Mouse (Mus musculus) embryonic facial prominence, embryonic 13.5 days (tissue): ENCODE data around the gene Myo16. TPM values are rescaled to one million over a fixed set of nuclear protein-coding genes. Genes with fewer than 3 reads are reported as not detected.

Source experiments
- ATAC-seq: fragments of 200-750 bp; cut with Nextera tagmentation; 2 replicates; pipeline ENCODE4 v1.8.0; 2017; ENCODE audit warnings: low read depth; ENCODE audit not compliant: insufficient number of reproducible peaks, insufficient read depth, low FRiP score, low TSS enrichment
- H3K27ac ChIP-seq: fragments of 300-500 bp; sonication (generic); 2 replicates; pipeline ENCODE4 v1.5.1; 2015; ENCODE audit warnings: moderate library complexity, mild to moderate bottlenecking, inconsistent platforms
- H3K27me3 ChIP-seq: fragments of 300-500 bp; sonication (generic); 2 replicates; pipeline ENCODE4 v1.6.1; 2015; ENCODE audit warnings: mild to moderate bottlenecking, inconsistent platforms
- H3K36me3 ChIP-seq: fragments of 300-500 bp; sonication (generic); 2 replicates; pipeline ENCODE4 v1.6.1; 2015; ENCODE audit warnings: mild to moderate bottlenecking, inconsistent platforms
- H3K4me1 ChIP-seq: fragments of 300-500 bp; sonication (generic); 2 replicates; pipeline ENCODE4 v1.6.1; 2015; ENCODE audit warnings: inconsistent platforms
- H3K4me2 ChIP-seq: fragments of 300-500 bp; sonication (generic); 2 replicates; pipeline ENCODE4 v1.6.1; 2015; ENCODE audit warnings: moderate library complexity, mild to moderate bottlenecking, inconsistent platforms
- H3K4me3 ChIP-seq: fragments of 300-500 bp; sonication (generic); 2 replicates; pipeline ENCODE4 v1.5.1; 2015; ENCODE audit warnings: mild to moderate bottlenecking, inconsistent platforms
- H3K9ac ChIP-seq: fragments of 300-500 bp; sonication (generic); 2 replicates; pipeline ENCODE4 v1.6.1; 2015; ENCODE audit warnings: mild to moderate bottlenecking, inconsistent platforms
- H3K9me3 ChIP-seq: fragments of 300-500 bp; sonication (generic); 2 replicates; pipeline ENCODE4 v1.6.1; 2016; ENCODE audit warnings: inconsistent platforms
- WGBS: fragments of 180-500 bp; shearing (Covaris S2); methylation state at CpG from one replicate; pipeline ENCODE4 v1.1.7; 2015; ENCODE audit warnings: mixed read lengths; 5-methylcytosine and 5-hydroxymethylcytosine counted together
- polyA plus RNA-seq: library from polyadenylated mRNA; unstranded; fragments of >200 nt; fragmentation: Nextera tagmentation; extraction: Ambion mirVana; gene quantifications from 2 replicates; pipeline ENCODE4 v1.2.1, GENCODE M21; 2015

Gene Myo16
- polyA plus RNA-seq, 1 experiment from 2014 or later = 0.46 TPM

DNA sequence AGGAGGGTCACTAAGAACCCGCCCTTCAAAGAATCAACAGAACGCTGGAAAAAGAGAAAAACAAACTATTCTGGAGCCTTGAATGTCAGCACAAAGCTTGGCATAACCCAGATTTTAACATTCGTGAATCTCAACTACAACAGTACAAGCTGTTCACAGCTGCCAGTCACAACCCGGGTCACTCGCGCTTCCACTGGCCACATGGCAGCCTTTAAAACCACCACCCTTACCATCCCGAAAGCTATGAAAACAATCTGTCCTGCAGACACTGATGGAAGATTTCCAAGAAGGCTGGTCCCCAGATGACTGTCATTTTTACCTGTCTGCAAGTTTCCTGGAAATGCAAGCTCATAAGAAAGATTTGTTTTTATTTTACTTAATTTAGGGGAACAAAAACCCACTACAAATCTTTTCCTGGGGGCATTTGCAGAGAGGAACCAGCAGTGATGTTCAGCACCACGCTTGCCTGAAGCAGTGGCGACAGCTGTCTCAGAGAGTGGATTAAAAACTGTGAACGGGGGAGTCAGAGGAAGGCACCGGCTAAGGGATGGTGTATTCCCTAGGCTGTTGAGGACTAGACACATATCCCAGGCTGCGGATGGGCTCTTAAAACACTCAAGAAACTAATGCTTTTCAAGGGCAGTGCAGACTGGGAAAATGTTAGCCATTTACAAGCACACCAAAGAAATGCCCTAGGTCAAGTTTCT, 154.2 kb downstream of the Myo16 start:
- Histone ChIP-seq H3K9me3 (no peaks in the 10 kb centered on the region), H3K4me2 (no peak overlapping the region), H3K27me3 (no peaks in the 10 kb centered on the region), H3K9ac (no peak overlapping the region), H3K36me3 (no peaks in the 10 kb centered on the region), H3K4me1 (peaks cover 9% of the 10 kb centered on the region; the same call in 1 of the 2 replicates), H3K27ac (no peak overlapping the region), H3K4me3 (no peak overlapping the region)
- no peak for ATAC-seq
- 49% methylated on average over 12 of the region's 12 CpGs for WGBS

DNA sequence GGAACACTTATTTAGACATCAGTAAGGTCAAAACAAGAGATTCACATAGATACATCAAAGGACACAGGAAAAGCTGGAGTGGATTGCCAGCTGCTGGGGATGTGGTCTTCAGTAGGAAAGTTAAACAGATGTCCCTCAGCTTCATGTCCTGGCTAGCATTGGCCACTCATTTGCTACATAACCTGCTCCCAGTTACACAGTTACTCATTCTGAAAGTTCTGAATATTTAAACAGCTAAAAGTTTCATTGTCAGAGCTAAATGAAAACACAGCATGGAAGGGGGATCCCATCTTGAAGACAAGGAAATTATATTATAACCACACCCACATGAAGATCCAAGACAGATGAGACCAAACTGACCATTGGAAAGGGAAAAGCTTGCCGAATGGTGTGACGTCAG, 156.8 kb downstream of the Myo16 start:
- WGBS = 82% methylated on average over 2 of the region's 2 CpGs
- ATAC-seq = no peak

DNA sequence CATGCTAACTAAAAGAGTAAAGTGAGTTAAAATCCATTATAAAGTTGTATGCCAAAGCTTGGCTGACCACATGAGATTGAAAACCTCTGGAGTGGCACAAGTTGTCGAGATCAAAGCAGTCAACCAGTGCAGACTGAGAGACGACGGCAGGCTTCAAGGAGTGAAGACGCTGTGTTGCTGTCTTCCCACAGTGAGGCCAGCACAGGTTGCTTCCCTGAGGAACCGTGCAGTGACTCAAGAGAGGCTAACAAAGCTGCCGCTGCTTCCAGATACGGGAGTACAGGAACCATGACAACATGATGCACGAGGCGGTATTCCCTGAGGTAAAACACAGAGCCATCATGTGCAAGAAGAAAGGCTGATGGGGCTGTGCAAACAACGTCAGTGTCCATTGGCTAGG, 158.6 kb downstream of the Myo16 start:
- Histone ChIP-seq H3K36me3 (no peaks in the 10 kb centered on the region), H3K27me3 (no peaks in the 10 kb centered on the region), H3K9ac (no peak overlapping the region), H3K4me3 (no peak overlapping the region), H3K9me3 (no peaks in the 10 kb centered on the region), H3K4me2 (no peak overlapping the region), H3K4me1 (peaks cover 7% of the 10 kb centered on the region), H3K27ac (no peak overlapping the region)
- WGBS = 76% methylated on average over 10 of the region's 10 CpGs
- ATAC-seq = no peak

More for the DNA sequence above, 156.8 kb downstream of the Myo16 start:
- Histone ChIP-seq H3K9ac (no peak overlapping the region), H3K36me3 (no peaks in the 10 kb centered on the region), H3K4me2 (no peak overlapping the region), H3K27me3 (no peaks in the 10 kb centered on the region), H3K4me3 (no peak overlapping the region), H3K4me1 (peaks cover 5% of the 10 kb centered on the region; the same call in 1 of the 2 replicates), H3K27ac (no peak overlapping the region), H3K9me3 (no peaks in the 10 kb centered on the region)

DNA sequence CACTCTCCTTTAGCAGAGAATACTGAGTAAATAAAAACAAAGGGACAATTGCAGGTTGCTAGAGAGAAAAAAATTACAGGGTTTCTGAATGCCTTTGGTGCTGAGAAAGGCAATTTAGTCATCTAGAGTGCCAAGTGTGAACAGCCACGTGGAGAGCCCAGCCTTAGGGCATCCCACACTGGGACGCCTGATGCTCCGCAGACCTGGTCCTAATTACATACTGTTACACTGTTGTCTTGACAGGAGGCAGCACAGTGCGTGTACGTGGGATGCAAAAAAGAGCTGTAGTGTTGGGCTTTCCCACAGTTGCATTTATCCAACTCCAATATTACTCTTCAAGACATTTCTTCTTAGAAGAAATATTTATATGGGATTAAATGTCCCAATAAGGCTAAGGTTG, 162.5 kb downstream of the Myo16 start:
- Histone ChIP-seq H3K36me3 (no peaks in the 10 kb centered on the region), H3K27me3 (no peaks in the 10 kb centered on the region), H3K4me3 (no peak overlapping the region), H3K4me1 (peaks cover 2% of the 10 kb centered on the region; the same call in 1 of the 2 replicates), H3K9me3 (no peaks in the 10 kb centered on the region), H3K9ac (no peak overlapping the region), H3K4me2 (no peak overlapping the region), H3K27ac (no peak overlapping the region)
- 18% methylated on average over 5 of the region's 5 CpGs for WGBS
- ATAC-seq = no peak

DNA sequence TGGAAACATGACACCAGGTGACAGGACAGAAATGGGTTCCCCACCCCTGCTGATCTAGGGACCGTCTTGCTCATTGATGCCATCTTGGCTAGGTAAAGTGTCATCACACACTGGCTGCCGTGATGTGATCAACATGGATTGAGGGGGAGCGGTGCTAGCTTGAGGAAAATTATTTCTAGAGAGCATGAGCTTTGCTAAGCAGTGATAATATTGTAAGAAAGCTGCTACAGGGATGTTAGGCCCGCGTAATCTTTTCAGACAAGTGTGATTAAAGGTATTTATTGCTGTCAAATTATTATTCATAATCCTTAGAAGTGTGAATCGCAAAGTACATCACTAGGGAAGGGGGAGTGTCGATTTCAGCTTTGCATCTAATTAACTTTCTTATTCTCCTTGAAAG, 164.4 kb downstream of the Myo16 start:
- 79% methylated on average over 7 of the region's 7 CpGs for WGBS
- H3K9ac ChIP-seq = no peak overlapping the region
- no peak for ATAC-seq
- H3K36me3 ChIP-seq = no peaks in the 10 kb centered on the region
- H3K4me2 ChIP-seq = no peak overlapping the region
- no peak overlapping the region for H3K4me3 ChIP-seq
- H3K9me3 ChIP-seq = no peaks in the 10 kb centered on the region
- H3K27ac ChIP-seq = no peak overlapping the region
- peaks cover 2% of the 10 kb centered on the region; the same call in 1 of the 2 replicates for H3K4me1 ChIP-seq
- H3K27me3 ChIP-seq = no peaks in the 10 kb centered on the region

DNA sequence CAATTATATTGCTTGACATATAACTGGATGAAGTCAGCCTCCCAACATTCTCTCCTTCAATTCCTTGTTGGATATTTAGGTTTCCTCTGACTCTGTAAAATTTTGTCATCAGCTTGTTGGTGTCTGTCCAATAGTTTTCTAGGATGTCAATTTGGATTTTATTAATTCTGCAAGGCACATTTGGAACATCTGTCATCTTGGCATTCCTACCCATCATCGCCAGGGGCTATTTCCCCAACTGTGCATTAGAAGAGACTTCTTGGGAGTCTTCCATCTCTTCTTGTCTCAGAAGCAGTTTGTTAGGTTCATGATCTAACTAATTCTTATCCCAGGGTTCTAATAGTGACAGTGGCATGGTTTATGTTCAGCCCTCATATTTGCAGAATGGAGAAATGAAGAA, 196.7 kb downstream of the Myo16 start:
- H3K4me2 ChIP-seq = no peak overlapping the region
- no peak overlapping the region for H3K9ac ChIP-seq
- no peaks in the 10 kb centered on the region for H3K27me3 ChIP-seq
- no peak overlapping the region for H3K4me3 ChIP-seq
- 0 out of 2 replicates have a peak, but pooled peaks cover 2% of the 10 kb centered on the region for H3K4me1 ChIP-seq
- ATAC-seq = no peak
- no peaks in the 10 kb centered on the region for H3K36me3 ChIP-seq
- no peak overlapping the region for H3K27ac ChIP-seq
- no peaks in the 10 kb centered on the region; the same call in 1 of the 2 replicates for H3K9me3 ChIP-seq
- 76% methylated on average over 1 of the region's 1 CpGs for WGBS

DNA sequence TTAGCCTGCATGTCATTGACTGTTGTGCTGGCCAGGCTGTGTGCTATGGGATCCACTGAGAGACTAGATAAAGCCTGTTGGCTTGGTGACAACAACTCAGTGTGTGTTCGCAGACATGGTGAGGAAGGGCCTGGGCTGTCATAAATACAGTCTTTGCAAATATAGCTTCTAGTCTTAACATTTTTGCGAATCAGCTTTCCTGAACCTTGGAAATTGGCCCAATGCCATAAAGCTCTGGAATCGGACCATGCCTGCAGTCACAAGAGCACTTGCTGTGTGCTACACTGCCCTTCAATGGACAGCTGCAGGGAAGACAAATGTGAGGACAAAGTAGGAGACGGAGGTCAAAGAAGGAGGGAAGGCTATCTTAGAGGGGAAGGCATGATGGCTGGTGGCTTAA, 205.0 kb downstream of the Myo16 start:
- 84% methylated on average over 4 of the region's 4 CpGs for WGBS
- Histone ChIP-seq H3K4me2 (no peak overlapping the region), H3K4me3 (no peak overlapping the region), H3K27ac (no peak overlapping the region), H3K9ac (no peak overlapping the region), H3K36me3 (no peaks in the 10 kb centered on the region), H3K27me3 (no peaks in the 10 kb centered on the region; the same call in 1 of the 2 replicates), H3K9me3 (no peaks in the 10 kb centered on the region), H3K4me1 (no peaks in the 10 kb centered on the region)
- ATAC-seq = no peak

DNA sequence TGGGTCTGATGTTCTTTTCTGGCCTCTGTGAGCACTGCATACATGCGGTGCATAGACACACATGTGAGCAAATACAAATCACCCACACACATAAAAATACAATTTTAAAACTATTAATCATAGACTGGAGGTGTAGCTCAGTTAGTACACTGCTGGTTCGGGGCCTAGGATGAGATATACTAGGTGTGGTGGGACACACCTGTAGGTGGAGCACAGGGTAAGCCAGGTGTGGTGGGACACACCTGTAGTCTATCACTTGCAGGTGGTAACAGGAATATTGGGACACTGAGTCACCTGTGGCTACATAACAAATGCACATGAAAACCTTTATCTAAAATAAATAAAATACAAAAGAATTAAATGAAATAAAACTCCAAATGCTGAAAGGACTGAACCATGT, 209.2 kb downstream of the Myo16 start:
- Histone ChIP-seq H3K27ac (no peak overlapping the region), H3K9ac (no peak overlapping the region), H3K4me2 (no peak overlapping the region), H3K4me1 (no peaks in the 10 kb centered on the region), H3K4me3 (no peak overlapping the region), H3K9me3 (no peaks in the 10 kb centered on the region), H3K27me3 (no peaks in the 10 kb centered on the region; the same call in 1 of the 2 replicates), H3K36me3 (no peaks in the 10 kb centered on the region)
- ATAC-seq = no peak
- 89% methylated on average over 2 of the region's 2 CpGs for WGBS

DNA sequence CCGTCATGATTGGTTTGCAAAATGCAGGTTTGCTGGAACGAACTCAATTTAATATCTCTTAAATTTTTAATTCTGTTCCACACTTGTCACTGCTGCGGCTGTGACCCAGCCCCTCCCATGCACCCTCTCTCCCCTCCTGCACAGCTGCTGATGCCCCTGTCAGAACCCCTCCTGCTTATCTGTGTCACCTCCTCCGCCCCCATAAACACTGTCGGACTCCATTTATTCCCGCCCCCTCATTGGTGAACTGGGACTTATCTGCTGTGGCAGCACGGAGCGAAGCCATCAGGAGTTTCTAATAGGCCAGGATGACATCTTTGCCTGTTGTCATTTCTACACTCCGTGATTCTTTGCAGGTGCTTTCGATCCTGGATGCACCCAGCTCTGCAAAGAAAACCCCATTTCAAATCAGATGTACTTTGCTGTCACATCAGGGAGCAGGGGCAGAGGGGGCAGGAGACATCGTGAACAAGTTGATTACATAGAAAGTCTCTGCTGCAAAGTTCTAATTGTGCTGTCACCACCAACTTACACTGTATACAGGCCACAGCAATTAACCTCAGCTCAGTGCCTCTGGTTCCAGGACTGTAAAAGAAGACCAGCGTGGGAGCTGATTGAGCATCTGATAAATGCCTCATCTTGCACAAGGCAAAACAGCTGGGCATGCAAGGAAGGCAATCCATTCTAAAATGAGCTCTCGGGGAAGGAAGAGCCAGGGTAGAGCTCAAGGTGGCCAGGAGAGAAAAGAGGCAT, 210.1 kb downstream of the Myo16 start:
- no peaks in the 10 kb centered on the region for H3K36me3 ChIP-seq
- ATAC-seq = no peak
- no peak overlapping the region for H3K27ac ChIP-seq
- H3K4me2 ChIP-seq = no peak overlapping the region
- no peaks in the 10 kb centered on the region for H3K9me3 ChIP-seq
- WGBS = 67% methylated on average over 13 of the region's 13 CpGs
- H3K4me1 ChIP-seq = no peaks in the 10 kb centered on the region
- H3K9ac ChIP-seq = no peak overlapping the region
- no peak overlapping the region for H3K4me3 ChIP-seq
- no peaks in the 10 kb centered on the region; the same call in 1 of the 2 replicates for H3K27me3 ChIP-seq

DNA sequence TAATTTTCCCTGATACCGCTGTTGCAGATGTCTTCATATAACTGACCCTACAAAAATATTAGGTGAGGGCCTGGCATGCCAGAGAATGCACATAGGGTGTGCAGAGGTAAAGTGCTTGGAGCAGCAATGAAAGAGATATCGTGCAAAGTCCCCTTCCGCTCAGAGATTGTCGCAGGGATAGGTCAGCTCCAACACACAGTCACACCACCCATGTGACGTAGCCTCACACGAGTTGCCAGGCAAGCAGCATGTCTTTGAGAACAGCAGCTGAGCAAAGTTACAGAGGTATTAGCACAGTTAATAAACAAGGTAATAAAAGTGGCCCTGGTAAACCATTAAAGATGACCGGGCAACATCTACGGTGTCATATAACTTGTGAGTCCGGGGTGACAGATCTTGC, 212.4 kb downstream of the Myo16 start:
- Histone ChIP-seq H3K4me1 (no peaks in the 10 kb centered on the region), H3K4me3 (no peak overlapping the region), H3K27ac (no peak overlapping the region), H3K9ac (no peak overlapping the region), H3K4me2 (no peak overlapping the region), H3K36me3 (no peaks in the 10 kb centered on the region), H3K27me3 (no peaks in the 10 kb centered on the region; the same call in 1 of the 2 replicates), H3K9me3 (no peaks in the 10 kb centered on the region)
- 91% methylated on average over 9 of the region's 9 CpGs for WGBS
- ATAC-seq = no peak

DNA sequence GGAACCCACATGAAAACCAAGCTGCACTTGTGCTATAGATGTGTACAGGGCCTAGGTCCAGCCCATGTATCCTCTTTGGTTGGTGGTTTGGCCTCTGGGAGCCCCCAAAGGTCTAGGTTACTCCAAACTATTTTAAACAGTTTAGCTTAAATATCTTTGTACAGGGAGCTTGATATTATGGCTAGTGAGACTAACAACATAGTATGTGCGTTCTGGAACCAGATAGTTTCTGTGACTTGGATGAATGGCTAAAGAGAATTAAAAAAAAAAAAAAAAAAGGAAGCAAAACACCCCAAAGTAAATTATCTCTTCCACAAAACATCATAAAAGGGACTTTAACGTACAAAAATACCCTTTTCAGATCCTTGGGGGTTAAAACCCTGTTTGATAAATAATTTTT, 218.9 kb downstream of the Myo16 start:
- no peaks in the 10 kb centered on the region for H3K4me1 ChIP-seq
- no peak overlapping the region for H3K4me3 ChIP-seq
- no peak overlapping the region for H3K4me2 ChIP-seq
- H3K9ac ChIP-seq = no peak overlapping the region
- ATAC-seq = no peak
- H3K36me3 ChIP-seq = no peaks in the 10 kb centered on the region
- H3K9me3 ChIP-seq = no peaks in the 10 kb centered on the region
- no peak overlapping the region for H3K27ac ChIP-seq
- 78% methylated on average over 2 of the region's 2 CpGs for WGBS
- H3K27me3 ChIP-seq = no peaks in the 10 kb centered on the region

DNA sequence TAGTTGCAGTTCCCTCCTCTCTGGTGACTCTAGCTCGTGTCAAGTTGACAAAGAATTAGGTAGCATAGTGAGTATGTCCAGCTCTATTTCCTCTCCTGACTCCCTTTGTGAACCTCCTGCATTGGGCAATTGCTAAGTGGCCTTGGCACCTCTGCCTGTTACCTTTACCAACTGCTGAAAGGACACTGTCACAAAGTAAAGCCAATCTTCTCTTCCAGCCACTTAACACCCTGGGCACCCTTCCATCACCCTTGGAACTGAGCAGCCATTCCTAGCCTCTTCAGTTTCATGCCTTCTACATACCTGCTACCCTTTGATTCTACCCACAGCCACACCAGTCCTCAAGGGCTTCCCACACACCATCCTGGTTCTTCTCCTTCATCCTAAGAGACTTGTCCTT, 233.4 kb downstream of the Myo16 start:
- no peak overlapping the region for H3K4me3 ChIP-seq
- H3K27me3 ChIP-seq = peaks cover 4% of the 10 kb centered on the region; the same call in 1 of the 2 replicates
- H3K9me3 ChIP-seq = no peaks in the 10 kb centered on the region
- H3K4me2 ChIP-seq = no peak overlapping the region
- H3K27ac ChIP-seq = no peak overlapping the region
- H3K9ac ChIP-seq = no peak overlapping the region
- WGBS = 73% methylated on average over 1 of the region's 1 CpGs
- H3K4me1 ChIP-seq = peaks cover 6% of the 10 kb centered on the region; the same call in 1 of the 2 replicates
- H3K36me3 ChIP-seq = no peaks in the 10 kb centered on the region
- no peak for ATAC-seq
